5 mouse cellular contexts compared by ENCODE assay signal in the genomic region with DNA sequence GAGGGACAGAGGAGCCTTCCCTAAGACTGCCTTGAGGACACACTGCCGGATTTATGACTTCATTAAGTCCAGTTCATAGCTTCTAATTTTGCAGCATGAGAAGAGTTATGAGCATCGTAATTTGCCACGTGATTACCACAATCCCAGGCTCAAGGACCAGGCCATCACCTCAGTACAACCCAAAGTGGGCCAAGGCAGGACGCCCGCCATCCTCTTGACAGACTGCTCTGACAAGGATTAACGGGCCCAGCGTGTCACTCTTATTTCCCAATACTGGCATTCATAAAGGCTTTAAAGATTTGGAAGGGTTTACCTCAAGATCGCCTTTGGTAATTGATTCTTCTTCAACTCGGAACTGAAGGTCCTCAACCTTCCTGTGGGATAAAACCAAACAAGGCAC.
"Had no signal": no experiment of that assay in that cellular context is flagged by ENCODE, and none has a peak within 500 bp of the region (broad histone marks: within the 10 kb centered on the region; RNA-seq: fewer than 3 reads in every experiment).

No protein-coding gene starts in this region.

- DNase-seq: kidney, adult 2 months; kidney, postnatal 14 days; lung, adult 18-20 months; right cerebral cortex, postnatal 14 days; thymus, postnatal 36 days had no signal
